8 mouse cellular contexts compared by ENCODE assay signal in genomic region chr4:140962207-140962909, GRCm38 (mm10). TPM values are rescaled to one million over a fixed set of nuclear protein-coding genes. Genes with fewer than 3 reads are reported as not detected.
DNase-seq lines count a peak whose midpoint lies in the region; ATAC-seq and TF ChIP-seq lines count a peak whose summit lies in the region.

No protein-coding gene starts in this region.

- peak overlapping the region; percentile 94 for H3K9ac ChIP-seq in kidney, postnatal 0 days (ENCODE audit: low read depth, low read length)
- H3K9ac ChIP-seq in neural tube, embryonic 13.5 days: peak overlapping the region; percentile 89

- no peak for TF ChIP-seq CTCF in lung, adult 2 months (IDR thresholded peaks at IDR 0.05; ENCODE audit: insufficient read depth, low read length)
- TF ChIP-seq CTCF in embryonic fibroblast, embryonic 13.5 days (IDR thresholded peaks at IDR 0.05; ENCODE audit: borderline replicate concordance, insufficient read depth, low read length): no peak
- no peak for TF ChIP-seq CTCF in kidney, postnatal 0 days (IDR thresholded peaks at IDR 0.05; ENCODE audit: low read depth)

- no peaks in the 10 kb centered on the region for H3K27me3 ChIP-seq in kidney, postnatal 0 days (ENCODE audit: insufficient read depth, low read length)
- H3K27me3 ChIP-seq in neural tube, embryonic 13.5 days: no peaks in the 10 kb centered on the region

- H3K4me2 ChIP-seq in kidney, postnatal 0 days (ENCODE audit: low read length): peak overlapping the region; percentile 90
- H3K4me2 ChIP-seq in neural tube, embryonic 13.5 days: peak overlapping the region; percentile 66

- WGBS in lung, adult 2 months: 63% methylated on average over 8 of the region's 8 CpGs
- WGBS in kidney, postnatal 0 days: 66% methylated on average over 8 of the region's 8 CpGs
- WGBS in neural tube, embryonic 13.5 days: 78% methylated on average over 8 of the region's 8 CpGs

- TF ChIP-seq POLR2A in lung, adult 2 months (IDR thresholded peaks at IDR 0.05; ENCODE audit: borderline replicate concordance, extremely low read depth, low read depth, low read length): no peak
- TF ChIP-seq POLR2A in embryonic fibroblast, embryonic 13.5 days (IDR thresholded peaks at IDR 0.05; ENCODE audit: low read depth, low read length): no peak

- ATAC-seq in kidney, postnatal 0 days (replicated peaks; ENCODE audit: low FRiP score, low read depth): no peak
- ATAC-seq in neural tube, embryonic 13.5 days (ENCODE audit: low read depth): no peak

- H3K4me3 ChIP-seq in lung, adult 2 months (replicated peaks; ENCODE audit: extremely low read depth, low read depth, low read length): peak overlapping the region; percentile 89
- peak overlapping the region; percentile 99 for H3K4me3 ChIP-seq in embryonic fibroblast, embryonic 13.5 days (ENCODE audit: insufficient read depth, low read length)
- peak overlapping the region; percentile 84 for H3K4me3 ChIP-seq in kidney, postnatal 0 days (replicated peaks; ENCODE audit: low read depth, low read length)
- H3K4me3 ChIP-seq in neural tube, embryonic 13.5 days: peak overlapping the region; percentile 94

- no peaks in the 10 kb centered on the region for H3K9me3 ChIP-seq in kidney, postnatal 0 days (replicated peaks; ENCODE audit: low read length)
- no peaks in the 10 kb centered on the region for H3K9me3 ChIP-seq in neural tube, embryonic 13.5 days

- H3K36me3 ChIP-seq in kidney, postnatal 0 days (ENCODE audit: insufficient read depth, low read length): peaks cover 10% of the 10 kb centered on the region; the same call in 1 of the 2 replicates
- peaks cover 15% of the 10 kb centered on the region for H3K36me3 ChIP-seq in neural tube, embryonic 13.5 days

- peaks cover 14% of the 10 kb centered on the region for H3K4me1 ChIP-seq in lung, adult 2 months (ENCODE audit: control insufficient read depth, insufficient read depth, low read length)
- H3K4me1 ChIP-seq in embryonic fibroblast, embryonic 13.5 days (ENCODE audit: control insufficient read depth, insufficient read depth, low read length): 0 out of 2 replicates have a peak, but pooled peaks cover 3% of the 10 kb centered on the region
- H3K4me1 ChIP-seq in kidney, postnatal 0 days (replicated peaks; ENCODE audit: insufficient read depth, low read length): peaks cover 9% of the 10 kb centered on the region
- H3K4me1 ChIP-seq in neural tube, embryonic 13.5 days (replicated peaks): peaks cover 44% of the 10 kb centered on the region

- H3K27ac ChIP-seq in embryonic fibroblast, embryonic 13.5 days (ENCODE audit: insufficient read depth, low read length): no peak overlapping the region
- H3K27ac ChIP-seq in kidney, postnatal 0 days: peak overlapping the region; percentile 89
- H3K27ac ChIP-seq in neural tube, embryonic 13.5 days (replicated peaks): no peak overlapping the region

- DNase-seq in lung, adult 2 months: no peak
- DNase-seq in lung, postnatal 36 days: no peak
- DNase-seq in kidney, postnatal 0 days (ENCODE audit: low spot score): no peak
- DNase-seq in thymus, postnatal 36 days: no peak
- no peak for DNase-seq in right cerebral cortex, adult 18-20 months
- DNase-seq in cerebellum, postnatal 25 days: no peak

RNA-seq across cellular contexts. Expression of gene Sdhb, which starts 1.4 kb away (rescaled TPM):
- polyA plus RNA-seq in lung, adult 2 months (2012; rRNA removed): 97.5 and 143 TPM in 2 replicates
- polyA plus RNA-seq in embryonic fibroblast, embryonic 13.5 days (2011; ENCODE audit: insufficient read length, low read depth, missing spikeins): 122 and 124 TPM in 2 replicates
- 660 and 674 TPM in 2 replicates for polyA plus RNA-seq in kidney, postnatal 0 days (2015; fragmentation: Nextera tagmentation; extraction: Ambion mirVana)
- polyA plus RNA-seq in neural tube, embryonic 13.5 days (2015; fragmentation: Nextera tagmentation; extraction: Ambion mirVana): 473 and 497 TPM in 2 replicates

RNA-seq across cellular contexts. Expression of gene Atp13a2, which starts 24.3 kb away (rescaled TPM):
- 199 and 258 TPM in 2 replicates for polyA plus RNA-seq in lung, adult 2 months (2012; rRNA removed)
- polyA plus RNA-seq in embryonic fibroblast, embryonic 13.5 days (2011; ENCODE audit: insufficient read length, low read depth, missing spikeins): 12.3 and 16.6 TPM in 2 replicates
- 30.6 and 31.9 TPM in 2 replicates for polyA plus RNA-seq in kidney, postnatal 0 days (2015; fragmentation: Nextera tagmentation; extraction: Ambion mirVana)
- 133 and 144 TPM in 2 replicates for polyA plus RNA-seq in neural tube, embryonic 13.5 days (2015; fragmentation: Nextera tagmentation; extraction: Ambion mirVana)

RNA-seq across cellular contexts. Expression of gene Mfap2, which starts 47.9 kb away (rescaled TPM):
- 173 and 190 TPM in 2 replicates for polyA plus RNA-seq in lung, adult 2 months (2012; rRNA removed)
- polyA plus RNA-seq in embryonic fibroblast, embryonic 13.5 days (2011; ENCODE audit: insufficient read length, low read depth, missing spikeins): 108 and 200 TPM in 2 replicates
- 330 and 339 TPM in 2 replicates for polyA plus RNA-seq in kidney, postnatal 0 days (2015; fragmentation: Nextera tagmentation; extraction: Ambion mirVana)
- 248 and 255 TPM in 2 replicates for polyA plus RNA-seq in neural tube, embryonic 13.5 days (2015; fragmentation: Nextera tagmentation; extraction: Ambion mirVana)

RNA-seq across cellular contexts. Expression of gene Padi2, which starts 56.2 kb away (rescaled TPM):
- 3.7 and 4.7 TPM in 2 replicates for polyA plus RNA-seq in lung, adult 2 months (2012; rRNA removed)
- not detected in 2 replicates for polyA plus RNA-seq in embryonic fibroblast, embryonic 13.5 days (2011; ENCODE audit: insufficient read length, low read depth, missing spikeins)
- 21.1 and 21.8 TPM in 2 replicates for polyA plus RNA-seq in kidney, postnatal 0 days (2015; fragmentation: Nextera tagmentation; extraction: Ambion mirVana)
- 4.4 and 6.0 TPM in 2 replicates for polyA plus RNA-seq in neural tube, embryonic 13.5 days (2015; fragmentation: Nextera tagmentation; extraction: Ambion mirVana)
